12 mouse cellular contexts compared by ENCODE assay signal in the genomic region with DNA sequence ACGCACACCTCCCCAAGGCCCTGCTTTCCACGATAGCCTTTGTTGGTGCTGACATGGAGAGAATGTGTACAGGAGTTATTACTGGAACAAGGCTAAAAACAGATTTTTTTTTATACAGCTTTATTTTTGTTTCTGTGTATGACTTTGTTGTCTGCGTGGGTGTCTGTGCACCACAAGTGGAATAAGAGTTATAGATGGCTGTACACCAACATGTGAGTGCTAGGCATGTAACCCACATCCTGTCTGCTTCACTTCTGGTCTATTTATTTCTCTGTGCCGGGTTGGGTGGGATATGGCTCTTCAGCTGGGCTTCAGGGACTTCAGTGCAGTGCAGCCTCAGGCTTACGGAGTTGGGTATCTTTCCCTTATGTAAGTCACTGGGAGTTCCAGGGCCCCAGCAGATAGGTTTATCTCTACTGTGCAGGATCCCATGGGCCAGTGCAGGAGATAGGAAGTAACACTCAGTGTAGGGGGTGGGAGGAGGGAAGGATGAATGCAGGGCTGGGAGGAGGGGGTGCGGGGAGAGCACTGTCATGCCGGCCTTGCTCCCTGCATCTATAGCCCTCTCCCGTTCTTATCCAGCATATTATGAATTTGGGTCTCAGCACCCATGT. TPM values are rescaled to one million over a fixed set of nuclear protein-coding genes. Genes with fewer than 3 reads are reported as not detected.
DNase-seq lines count a peak whose midpoint lies in the region; ATAC-seq lines count a peak whose summit lies in the region.
"Had no signal": no experiment of that assay in that cellular context is flagged by ENCODE, and none has a peak within 500 bp of the region (broad histone marks: within the 10 kb centered on the region; RNA-seq: fewer than 3 reads in every experiment).

No protein-coding gene starts in this region.

- H3K27me3 ChIP-seq in liver, embryonic 12.5 days (replicated peaks), result no peaks in the 10 kb centered on the region
- H3K27me3 ChIP-seq in kidney, embryonic 16.5 days (ENCODE audit: insufficient read depth, low read length), result no peaks in the 10 kb centered on the region

- H3K4me2 ChIP-seq in liver, embryonic 12.5 days, result peak overlapping the region; percentile 38
- no peak overlapping the region for H3K4me2 ChIP-seq in kidney, embryonic 16.5 days (replicated peaks; ENCODE audit: low read depth, low read length)

- 46% methylated on average over 8 of the region's 8 CpGs for WGBS in liver, embryonic 12.5 days (ENCODE audit: insufficient replicate concordance)
- 89% methylated on average over 8 of the region's 8 CpGs for WGBS in kidney, embryonic 16.5 days

- no peak overlapping the region for H3K4me3 ChIP-seq in liver, embryonic 12.5 days
- H3K4me3 ChIP-seq in kidney, embryonic 16.5 days (ENCODE audit: low read length), result no peak overlapping the region
- H3K4me3 ChIP-seq: left cerebral cortex, adult 2 months had no signal

- no peaks in the 10 kb centered on the region for H3K9me3 ChIP-seq in liver, embryonic 12.5 days (replicated peaks)
- no peaks in the 10 kb centered on the region for H3K9me3 ChIP-seq in kidney, embryonic 16.5 days (ENCODE audit: low read length)

- peak overlapping the region; percentile 74 for H3K27ac ChIP-seq in liver, embryonic 12.5 days
- no peak overlapping the region for H3K27ac ChIP-seq in kidney, embryonic 16.5 days (ENCODE audit: low read length)
- H3K27ac ChIP-seq: hindbrain, postnatal 0 days; left cerebral cortex, adult 2 months had no signal

- DNase-seq in right cerebral cortex, adult 2 months (ENCODE audit: low spot score in 2 of 2), result peak; percentile 10 to 16
- no peak for DNase-seq in right cerebral cortex, postnatal 4 days
- peak; percentile 35 for DNase-seq in brain, adult 2 months (ENCODE audit: low read depth, low spot score)
- DNase-seq in thymus, postnatal 25 days, result peak; percentile 31
- no peak for DNase-seq in adrenal gland, adult 18-20 months (ENCODE audit: low spot score in 2 of 2)
- no peak for DNase-seq in left cerebral cortex, adult 8-10 months (ENCODE audit: low spot score in 2 of 2)
- DNase-seq: gastrocnemius, postnatal 10 days; kidney, postnatal 36 days had no signal

- ATAC-seq in liver, embryonic 12.5 days, result peak; percentile 94
- no peak for ATAC-seq in kidney, embryonic 16.5 days (ENCODE audit: low FRiP score, low TSS enrichment)
- ATAC-seq: hindbrain, postnatal 0 days had no signal

- H3K36me3 ChIP-seq in liver, embryonic 12.5 days, result peaks cover 90% of the 10 kb centered on the region
- H3K36me3 ChIP-seq in kidney, embryonic 16.5 days (ENCODE audit: insufficient read depth, low read length), result peaks cover 53% of the 10 kb centered on the region

- H3K4me1 ChIP-seq in liver, embryonic 12.5 days, result peaks cover 85% of the 10 kb centered on the region
- no peaks in the 10 kb centered on the region for H3K4me1 ChIP-seq in kidney, embryonic 16.5 days (ENCODE audit: insufficient read depth, low read length)

- peak overlapping the region; percentile 2; the same call in 1 of the 2 replicates for H3K9ac ChIP-seq in liver, embryonic 12.5 days
- no peak overlapping the region for H3K9ac ChIP-seq in kidney, embryonic 16.5 days (replicated peaks; ENCODE audit: low read length)

RNA-seq across cellular contexts. Expression of gene Zfp473, which starts 21.8 kb away (rescaled TPM):
- polyA plus RNA-seq in liver, embryonic 12.5 days (2016; fragmentation: Nextera tagmentation; extraction: Ambion mirVana), result 1.7 and 1.9 TPM in 2 replicates
- total RNA-seq in adrenal gland, adult 18-20 months (2021), result under 1 TPM; 0.30 to 0.51 TPM
- total RNA-seq in left cerebral cortex, adult 8-10 months (2022), result under 1 TPM; 0.23 to 0.55 (median 0.42) TPM
- polyA plus RNA-seq in kidney, embryonic 16.5 days (2015; fragmentation: Nextera tagmentation; extraction: Ambion mirVana), result 2.1 and 2.6 TPM in 2 replicates

RNA-seq across cellular contexts. Expression of gene Vrk3, which starts 24.5 kb away (rescaled TPM):
- 31.0 and 31.7 TPM in 2 replicates for polyA plus RNA-seq in liver, embryonic 12.5 days (2016; fragmentation: Nextera tagmentation; extraction: Ambion mirVana)
- total RNA-seq in adrenal gland, adult 18-20 months (2021), result 10 to 100 TPM; 40.4 to 42.1 TPM
- 10 to 100 TPM; 26.8 to 33.5 (median 30.9) TPM for total RNA-seq in left cerebral cortex, adult 8-10 months (2022)
- polyA plus RNA-seq in kidney, embryonic 16.5 days (2015; fragmentation: Nextera tagmentation; extraction: Ambion mirVana), result 54.5 and 54.9 TPM in 2 replicates

RNA-seq across cellular contexts. Expression of gene Nup62, which starts 43.2 kb away (rescaled TPM):
- polyA plus RNA-seq in liver, embryonic 12.5 days (2016; fragmentation: Nextera tagmentation; extraction: Ambion mirVana), result 82.6 and 84.9 TPM in 2 replicates
- 10 to 100 TPM; 48.5 to 52.7 TPM for total RNA-seq in adrenal gland, adult 18-20 months (2021)
- 10 to 100 TPM; 28.7 to 31.4 (median 30.2) TPM for total RNA-seq in left cerebral cortex, adult 8-10 months (2022)
- 99.9 and 105 TPM in 2 replicates for polyA plus RNA-seq in kidney, embryonic 16.5 days (2015; fragmentation: Nextera tagmentation; extraction: Ambion mirVana)

RNA-seq across cellular contexts. Expression of gene Il4i1, which starts 43.5 kb away (rescaled TPM):
- 0.59 and 0.64 TPM in 2 replicates for polyA plus RNA-seq in liver, embryonic 12.5 days (2016; fragmentation: Nextera tagmentation; extraction: Ambion mirVana)
- total RNA-seq in adrenal gland, adult 18-20 months (2021), result 1 to 10 TPM; 1.6 to 2.6 TPM
- 1 to 10 TPM; 2.1 to 8.4 (median 5.8) TPM for total RNA-seq in left cerebral cortex, adult 8-10 months (2022)
- polyA plus RNA-seq in kidney, embryonic 16.5 days (2015; fragmentation: Nextera tagmentation; extraction: Ambion mirVana), result 1.1 and 1.5 TPM in 2 replicates

RNA-seq across cellular contexts. Expression of gene Atf5, which starts 43.8 kb away (rescaled TPM):
- polyA plus RNA-seq in liver, embryonic 12.5 days (2016; fragmentation: Nextera tagmentation; extraction: Ambion mirVana), result 5.4 and 5.7 TPM in 2 replicates
- 100 to 1,000 TPM; 136 to 217 TPM for total RNA-seq in adrenal gland, adult 18-20 months (2021)
- 10 to 100 TPM; 23.8 to 26.8 (median 24.2) TPM for total RNA-seq in left cerebral cortex, adult 8-10 months (2022)
- polyA plus RNA-seq in kidney, embryonic 16.5 days (2015; fragmentation: Nextera tagmentation; extraction: Ambion mirVana), result 3.5 and 4.3 TPM in 2 replicates

Comparison
In these comparisons a context has a peak if more than half of its experiments do, and no peak if none do; other contexts are left out.
1. DNase-seq: peak in right cerebral cortex, adult 2 months (2 of 2), brain, adult 2 months (single experiment) and thymus, postnatal 25 days (single experiment); none in right cerebral cortex, postnatal 4 days (single experiment), adrenal gland, adult 18-20 months (0 of 2) and left cerebral cortex, adult 8-10 months (0 of 2).